Mouse (Mus musculus) brain, embryonic 14.5 days (tissue): ENCODE data around the gene Ldlrad3. TPM values are rescaled to one million over a fixed set of nuclear protein-coding genes. Genes with fewer than 3 reads are reported as not detected.

Experiments used
- DNase-seq: peaks from one replicate; pipeline ENCODE4 v3.0.0-alpha.2; 2011; ENCODE audit warnings: low read depth
- CTCF ChIP-seq: fragments of 200-500 bp; IDR thresholded peaks from 2 replicates; pipeline ENCODE4 v1.5.1; 2012; ENCODE audit warnings: inconsistent platforms, mild to moderate bottlenecking, moderate library complexity, borderline replicate concordance; ENCODE audit not compliant: insufficient read depth, insufficient read length; ENCODE audit errors: extremely low read depth
- POLR2A ChIP-seq: fragments of 200-500 bp; IDR thresholded peaks from 2 replicates; pipeline ENCODE4 v1.6.1; 2012; ENCODE audit warnings: mild to moderate bottlenecking, inconsistent platforms, borderline replicate concordance; ENCODE audit not compliant: poor library complexity, insufficient read depth, insufficient read length, severe bottlenecking; ENCODE audit errors: extremely low read depth
- polyA plus RNA-seq: library from polyadenylated mRNA; depleted of rRNA; stranded (reverse); fragments of >200 nt; gene quantifications from 2 replicates; pipeline ENCODE4 v1.2.3, GENCODE M21; 2012

Gene Ldlrad3
- polyA plus RNA-seq, 1 experiment, result 26.2 TPM

GRCm38 (mm10) chr2:102149058-102149457 is 37.1 kb downstream of the Ldlrad3 start:
- TF ChIP-seq POLR2A (no peak), CTCF (no peak)
- no peak for DNase-seq

DNA sequence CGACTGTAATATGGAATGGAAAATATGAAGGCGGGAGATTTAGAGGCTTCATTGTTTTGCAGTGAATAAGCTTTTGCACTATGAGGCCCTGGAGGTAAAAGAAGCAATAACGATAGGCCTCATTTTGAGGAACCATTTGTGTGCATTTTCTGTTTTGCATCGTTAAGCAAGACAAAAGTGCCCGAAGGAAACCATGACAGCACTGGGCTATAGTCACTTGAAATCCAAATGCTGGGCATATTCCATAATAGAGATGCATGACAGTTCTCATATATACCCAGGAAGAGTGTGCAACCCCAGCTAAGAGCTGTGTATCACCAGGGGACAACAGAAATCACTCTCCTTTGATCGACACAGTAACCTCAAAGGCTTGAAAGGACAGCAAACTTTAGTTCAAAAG is 38.1 kb downstream of the Ldlrad3 start:
- peak; percentile 29 for DNase-seq
- no peak for TF ChIP-seq POLR2A
- TF ChIP-seq CTCF, result no peak

DNA sequence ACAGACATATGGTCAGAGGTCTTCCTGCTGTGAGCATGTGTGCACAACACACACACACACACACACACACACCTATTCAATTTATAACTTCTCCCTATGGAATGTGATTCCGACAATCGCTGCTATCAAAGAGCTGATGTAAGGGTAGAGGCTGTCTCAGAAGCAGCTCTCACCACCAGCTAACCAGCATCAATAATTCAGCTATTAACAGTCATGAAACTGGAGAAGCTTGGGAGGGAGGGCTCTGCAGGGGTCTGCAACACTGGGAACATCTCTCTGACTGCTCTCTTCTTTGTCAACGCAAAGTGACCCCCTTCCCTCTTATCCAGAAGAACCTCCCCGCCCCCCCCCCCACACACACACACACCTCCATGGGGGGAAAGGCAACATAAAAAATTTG is 38.6 kb downstream of the Ldlrad3 start:
- no peak for TF ChIP-seq POLR2A
- no peak for TF ChIP-seq CTCF
- peak; percentile 40 for DNase-seq

GRCm38 (mm10) chr2:102146386-102146785 is 39.8 kb downstream of the Ldlrad3 start:
- no peak for TF ChIP-seq POLR2A
- TF ChIP-seq CTCF, result no peak
- no peak for DNase-seq

DNA sequence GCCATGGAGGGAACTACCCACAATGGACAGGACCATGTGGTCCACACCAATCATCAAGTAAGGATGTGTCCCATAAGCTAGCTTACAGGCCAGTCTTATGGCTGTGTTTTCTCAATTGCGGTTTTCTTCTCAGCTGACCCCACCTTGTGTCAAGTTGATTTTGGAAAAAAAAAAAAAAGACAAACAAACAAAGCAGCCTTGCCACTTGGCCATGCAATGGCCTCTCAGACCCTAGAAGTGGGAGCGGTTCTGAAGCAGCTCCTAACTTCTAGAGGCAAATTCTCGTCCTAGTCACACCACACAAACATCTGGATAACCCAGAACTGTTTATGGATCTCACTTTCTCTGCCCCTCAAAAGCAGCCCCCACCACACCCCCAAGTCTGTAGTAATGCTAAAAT is 41.1 kb downstream of the Ldlrad3 start:
- TF ChIP-seq POLR2A (no peak), CTCF (no peak)
- DNase-seq, result no peak

- TF ChIP-seq POLR2A, result no peak
- no peak for TF ChIP-seq CTCF
- DNase-seq, result no peak
These were observed 41.9 kb downstream of the Ldlrad3 start for GRCm38 (mm10) chr2:102144311-102144710.

DNA sequence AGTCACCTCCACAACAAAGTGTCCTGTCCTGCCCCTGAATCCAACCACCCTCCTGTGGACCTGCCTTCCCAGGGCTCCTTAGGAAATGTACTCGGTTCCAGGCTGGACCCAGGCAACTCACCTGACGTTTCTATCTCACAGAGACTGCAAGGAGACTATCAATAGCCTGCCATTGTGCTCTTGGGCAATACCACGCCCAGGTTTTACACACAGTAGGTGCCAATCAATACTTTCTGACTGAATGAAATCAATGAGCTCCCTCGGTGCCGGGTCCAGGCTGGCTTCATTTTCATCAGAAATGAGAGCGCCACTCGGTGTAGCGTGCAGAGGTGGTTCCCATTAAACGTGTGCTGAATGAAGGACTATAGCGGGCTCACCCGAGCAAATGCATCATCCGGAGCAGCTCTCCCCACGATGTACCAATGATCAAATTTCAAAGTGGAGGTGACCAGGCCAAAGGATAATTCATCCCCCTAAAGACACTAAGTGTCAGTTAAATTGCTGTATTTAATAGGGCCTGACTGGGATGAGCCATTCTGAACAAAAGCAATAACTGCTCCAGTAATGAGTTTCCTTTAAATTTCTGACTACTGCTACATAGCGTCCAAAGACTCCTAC is 43.4 kb downstream of the Ldlrad3 start:
- peak; percentile 47 for DNase-seq
- no peak for TF ChIP-seq POLR2A
- TF ChIP-seq CTCF, result no peak

DNA sequence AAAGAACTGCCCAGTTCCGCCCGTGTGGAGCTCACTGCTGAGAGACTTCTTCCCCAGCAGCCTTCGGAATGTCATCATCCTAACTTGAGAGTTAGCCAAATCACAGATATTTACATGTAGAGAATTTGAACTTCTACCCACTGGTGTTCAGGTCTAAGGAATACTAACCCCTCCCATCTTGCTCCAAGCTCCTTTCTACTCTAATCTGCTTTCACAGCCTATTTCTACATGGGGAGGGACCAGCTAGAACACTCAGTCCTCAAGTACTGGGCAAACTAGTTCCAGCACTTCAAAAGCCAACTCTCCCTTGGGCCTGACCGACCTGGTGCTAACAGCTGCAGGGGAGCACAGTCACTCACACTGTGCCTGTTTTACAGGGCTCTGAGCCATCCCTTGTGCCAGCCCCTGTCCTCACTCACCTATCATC is 44.0 kb downstream of the Ldlrad3 start:
- TF ChIP-seq POLR2A (no peak), CTCF (no peak)
- no peak for DNase-seq

GRCm38 (mm10) chr2:102141199-102141598 is 45.0 kb downstream of the Ldlrad3 start:
- TF ChIP-seq CTCF (no peak), POLR2A (no peak)
- DNase-seq, result no peak

DNA sequence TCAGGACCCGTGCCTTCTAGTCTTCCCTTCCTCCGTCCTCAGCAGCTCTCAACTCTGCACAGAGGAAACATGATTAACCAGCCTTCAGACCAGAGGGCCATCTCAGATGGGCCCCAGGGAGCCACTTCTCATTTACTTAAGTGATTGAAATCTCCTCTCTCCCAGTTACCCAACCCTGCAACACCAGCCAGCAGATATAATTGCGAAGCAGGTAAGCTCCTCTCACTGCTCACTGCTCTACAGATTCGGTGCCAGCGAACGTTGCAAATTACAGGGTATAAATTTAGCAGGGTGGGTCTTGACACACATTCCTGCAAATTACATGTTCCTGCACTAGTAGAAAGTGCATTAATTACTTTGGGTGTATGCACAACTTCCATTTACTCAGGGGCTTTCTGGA is 48.3 kb downstream of the Ldlrad3 start:
- DNase-seq, result peak; percentile 53
- TF ChIP-seq CTCF (no peak), POLR2A (no peak)

- no peak for DNase-seq
- no peak for TF ChIP-seq POLR2A
- TF ChIP-seq CTCF, result no peak
These were observed 50.0 kb downstream of the Ldlrad3 start for GRCm38 (mm10) chr2:102136184-102136583.

DNA sequence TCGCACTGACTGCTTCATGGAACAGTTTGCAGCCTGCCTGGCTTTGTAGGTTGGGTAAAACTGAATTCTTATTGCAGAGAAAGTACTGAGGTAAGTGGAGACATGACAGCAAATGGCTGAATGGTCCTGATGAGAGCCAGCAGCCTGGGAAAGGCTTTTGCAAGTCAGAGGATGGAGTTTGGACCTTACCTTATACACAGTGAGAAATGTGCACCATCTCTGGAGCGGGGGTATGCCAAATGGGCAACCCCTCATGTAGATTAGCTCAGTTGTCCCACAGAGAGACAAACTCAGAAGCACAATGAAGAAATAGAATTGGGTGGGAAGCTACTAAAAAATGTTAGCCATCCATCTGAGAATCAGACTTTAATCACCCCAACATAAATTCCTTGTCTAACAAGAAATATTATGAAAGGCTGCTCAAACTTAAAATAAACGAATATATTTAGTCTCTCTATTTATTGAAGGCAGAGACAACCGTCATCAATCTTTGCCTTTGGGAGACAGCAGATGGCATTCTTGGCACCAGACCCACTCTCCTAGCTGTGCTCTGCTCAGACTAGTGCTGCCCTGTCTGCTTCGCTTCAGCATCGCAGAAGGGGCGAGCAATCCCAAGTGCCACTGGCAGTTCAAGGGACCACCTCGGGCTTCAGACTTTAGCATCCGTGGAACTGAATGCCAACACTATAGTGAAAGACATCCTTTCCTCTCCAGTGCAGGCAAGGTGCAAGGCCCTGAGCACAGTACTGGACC is 51.5 kb downstream of the Ldlrad3 start:
- DNase-seq, result peak; percentile 92
- TF ChIP-seq POLR2A (no peak), CTCF (no peak)

DNA sequence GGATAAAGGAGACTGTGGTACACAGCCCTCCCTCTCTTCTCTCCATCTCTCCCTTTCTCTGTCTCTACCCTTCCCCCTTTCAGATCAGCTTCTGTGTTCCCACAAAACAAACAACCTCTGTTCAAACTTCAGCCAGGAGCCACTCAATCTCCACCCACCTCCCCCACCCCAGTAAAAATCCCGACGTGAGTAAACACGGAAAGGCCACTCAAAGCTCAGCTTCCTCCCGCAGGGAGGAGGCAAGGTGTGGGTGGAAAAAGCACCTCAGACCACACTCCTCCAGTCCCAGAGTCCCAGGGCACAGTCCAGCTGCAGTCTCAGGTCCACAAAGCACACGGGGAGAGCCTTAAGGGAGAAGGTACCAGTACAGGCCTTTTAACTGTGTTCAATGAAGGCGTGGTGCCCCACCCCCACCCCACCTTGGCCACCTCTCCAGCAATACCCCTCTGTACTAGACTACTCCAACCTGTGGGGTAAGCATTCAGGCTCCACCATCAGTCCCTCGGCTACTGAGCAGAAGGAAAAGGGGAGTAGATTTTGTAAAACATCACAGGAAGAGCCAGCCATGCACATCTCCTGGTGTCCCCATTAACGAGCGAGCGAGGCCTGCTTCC is 53.1 kb downstream of the Ldlrad3 start:
- no peak for DNase-seq
- TF ChIP-seq CTCF (no peak), POLR2A (no peak)
